Mouse (Mus musculus) adrenal gland, postnatal 36 days (tissue): ENCODE measurements around the gene Sync. TPM values are rescaled to one million over a fixed set of nuclear protein-coding genes. Genes with fewer than 3 reads are reported as not detected.

Experiments used
- DNase-seq, 2 experiments: peaks; one replicate each; pipeline ENCODE4 v3.0.0; 2021; ENCODE audit warnings: mixed read lengths in 1 of 2
- total RNA-seq, 2 experiments: library from RNA; stranded (reverse); gene quantifications; 2 replicates each; pipeline ENCODE4 v1.2.3; 2021

Sync gene
- total RNA-seq, 2 experiments from 2014 or later, result 0.56 to 0.86 TPM

- DNase-seq, result no peak
These were observed 26.2 kb upstream of the Sync start, which contains the start of gene C77080 for GRCm38 (mm10) chr4:129261196-129261595. Gene C77080, minus strand, starts transcription at chr4:129261404.

GRCm38 (mm10) chr4:129263225-129264021 lies 24.0 kb upstream of the Sync start:
- peak; percentile 78 to 79 for DNase-seq

- no peak for DNase-seq
These were observed 21.2 kb upstream of the Sync start for GRCm38 (mm10) chr4:129266191-129266590.

- DNase-seq, result no peak
These were observed 20.6 kb upstream of the Sync start for GRCm38 (mm10) chr4:129266821-129267220.

GRCm38 (mm10) chr4:129268698-129269097 lies 18.7 kb upstream of the Sync start:
- DNase-seq, result peak in 1 of 2 experiments; percentile 48

- DNase-seq, result no peak
These were observed 15.2 kb upstream of the Sync start for GRCm38 (mm10) chr4:129271991-129272755.

- peak; percentile 75 to 81 for DNase-seq
These were observed 14.7 kb upstream of the Sync start for GRCm38 (mm10) chr4:129272756-129273046.

GRCm38 (mm10) chr4:129276453-129276865 lies 11.0 kb upstream of the Sync start:
- peak; percentile 97 for DNase-seq

- DNase-seq, result no peak
These were observed 4.6 kb upstream of the Sync start for GRCm38 (mm10) chr4:129282786-129283185.

GRCm38 (mm10) chr4:129283226-129283625 lies 4.2 kb upstream of the Sync start:
- DNase-seq, result no peak

- no peak for DNase-seq
These were observed 2.7 kb upstream of the Sync start for GRCm38 (mm10) chr4:129284685-129285084.

- no peak for DNase-seq
These were observed 1.3 kb upstream of the Sync start for GRCm38 (mm10) chr4:129286001-129286682.

GRCm38 (mm10) chr4:129286683-129287471 lies 540 bp upstream of the Sync start:
- peak in 1 of 2 experiments; percentile 38 for DNase-seq

- DNase-seq, result peak in 1 of 2 experiments; percentile 57
These were observed 650 bp downstream of the Sync start for GRCm38 (mm10) chr4:129288067-129288466.

GRCm38 (mm10) chr4:129289671-129290070 lies 2.3 kb downstream of the Sync start:
- no peak for DNase-seq

GRCm38 (mm10) chr4:129292831-129293230 lies 5.4 kb downstream of the Sync start:
- no peak for DNase-seq

GRCm38 (mm10) chr4:129293702-129294101 lies 6.3 kb downstream of the Sync start:
- no peak for DNase-seq

- no peak for DNase-seq
These were observed 7.8 kb downstream of the Sync start for GRCm38 (mm10) chr4:129295188-129295587.

- DNase-seq, result no peak
These were observed 8.6 kb downstream of the Sync start for GRCm38 (mm10) chr4:129296066-129296465.

- DNase-seq, result peak; percentile 37 to 38
These were observed 10.3 kb downstream of the Sync start for GRCm38 (mm10) chr4:129297724-129298123.

- no peak for DNase-seq
These were observed 11.7 kb downstream of the Sync start for GRCm38 (mm10) chr4:129299121-129299520.

- DNase-seq, result no peak
These were observed 16.0 kb downstream of the Sync start for GRCm38 (mm10) chr4:129303401-129303800.
